Comparison of ENCODE assay signal across 21 mouse cellular contexts in the genomic region with DNA sequence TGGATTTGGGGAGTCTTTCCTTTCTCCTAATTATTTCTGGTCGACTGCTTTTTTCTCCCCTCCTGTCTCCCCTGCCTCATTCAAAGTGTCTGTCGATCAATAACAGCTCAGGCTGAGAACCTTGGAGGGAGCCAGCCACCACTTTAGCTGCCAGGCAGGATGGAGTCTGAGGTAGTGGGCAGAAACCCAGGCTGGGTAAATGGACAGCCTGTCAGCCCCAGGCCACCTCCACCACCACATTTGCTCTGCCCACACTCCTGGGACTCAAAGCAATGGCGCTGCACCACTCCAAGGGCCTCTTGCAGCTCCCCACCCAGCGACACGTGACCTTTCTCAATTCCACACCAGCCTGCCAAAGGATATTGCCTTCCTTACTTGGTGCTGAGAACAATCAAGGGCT.
DNase-seq lines count a peak whose midpoint lies in the region; ATAC-seq and TF ChIP-seq lines count a peak whose summit lies in the region.
"Had no signal": no experiment of that assay in that cellular context is flagged by ENCODE, and none has a peak within 500 bp of the region (broad histone marks: within the 10 kb centered on the region; RNA-seq: fewer than 3 reads in every experiment).

No protein-coding gene starts in this region.

- no peak overlapping the region; the same call in 1 of the 2 replicates for H3K9ac ChIP-seq in forebrain, embryonic 15.5 days (replicated peaks)
- no peak overlapping the region for H3K9ac ChIP-seq in forebrain, embryonic 14.5 days (ENCODE audit: low read length)
- H3K9ac ChIP-seq in lung, postnatal 0 days (replicated peaks; ENCODE audit: low read depth), result no peak overlapping the region
- H3K9ac ChIP-seq in hindbrain, embryonic 14.5 days, result no peak overlapping the region
- H3K9ac ChIP-seq in midbrain, embryonic 15.5 days, result no peak overlapping the region
- H3K9ac ChIP-seq: forebrain, embryonic 13.5 days; kidney, embryonic 15.5 days; liver, postnatal 0 days; neural tube, embryonic 12.5 days had no signal

- ATAC-seq in forebrain, embryonic 15.5 days (replicated peaks), result 0 out of 2 replicates have a peak, but pooled peaks have one; percentile 9
- ATAC-seq in forebrain, embryonic 14.5 days, result no peak
- ATAC-seq in lung, postnatal 0 days, result no peak
- no peak for ATAC-seq in hindbrain, embryonic 14.5 days (ENCODE audit: low FRiP score)
- no peak for ATAC-seq in midbrain, embryonic 15.5 days (replicated peaks)
- ATAC-seq: forebrain, embryonic 13.5 days; liver, postnatal 0 days had no signal

- H3K36me3 ChIP-seq in forebrain, embryonic 15.5 days, result no peaks in the 10 kb centered on the region
- no peaks in the 10 kb centered on the region for H3K36me3 ChIP-seq in forebrain, embryonic 14.5 days (ENCODE audit: control insufficient read depth, insufficient read depth, low read length)
- no peaks in the 10 kb centered on the region for H3K36me3 ChIP-seq in lung, postnatal 0 days (ENCODE audit: insufficient read depth, low read length)
- H3K36me3 ChIP-seq in hindbrain, embryonic 14.5 days (replicated peaks; ENCODE audit: control insufficient read depth, insufficient read depth), result no peaks in the 10 kb centered on the region
- no peaks in the 10 kb centered on the region for H3K36me3 ChIP-seq in midbrain, embryonic 15.5 days (replicated peaks)
- H3K36me3 ChIP-seq: kidney, embryonic 15.5 days; neural tube, embryonic 12.5 days had no signal

- TF ChIP-seq CTCF in lung, postnatal 0 days (IDR thresholded peaks at IDR 0.05), result no peak

- H3K4me3 ChIP-seq in forebrain, embryonic 15.5 days, result no peak overlapping the region
- no peak overlapping the region for H3K4me3 ChIP-seq in forebrain, embryonic 14.5 days (ENCODE audit: low read depth, low read length)
- H3K4me3 ChIP-seq in lung, postnatal 0 days (ENCODE audit: low read depth, low read length), result no peak overlapping the region
- H3K4me3 ChIP-seq in hindbrain, embryonic 14.5 days (replicated peaks; ENCODE audit: low read length), result no peak overlapping the region
- no peak overlapping the region for H3K4me3 ChIP-seq in midbrain, embryonic 15.5 days
- H3K4me3 ChIP-seq: forebrain, embryonic 13.5 days; kidney, embryonic 15.5 days; neural tube, embryonic 12.5 days had no signal

- H3K27ac ChIP-seq in forebrain, embryonic 15.5 days (replicated peaks), result 0 out of 2 replicates have a peak overlapping the region, but pooled peaks have one; percentile 6
- H3K27ac ChIP-seq in forebrain, embryonic 14.5 days (ENCODE audit: low read depth, low read length), result no peak overlapping the region
- H3K27ac ChIP-seq in lung, postnatal 0 days (ENCODE audit: low read length), result no peak overlapping the region
- H3K27ac ChIP-seq in hindbrain, embryonic 14.5 days, result peak overlapping the region; percentile 55
- H3K27ac ChIP-seq in midbrain, embryonic 15.5 days, result peak overlapping the region; percentile 68
- H3K27ac ChIP-seq: forebrain, embryonic 13.5 days; kidney, embryonic 15.5 days; neural tube, embryonic 12.5 days had no signal

- H3K4me1 ChIP-seq in forebrain, embryonic 15.5 days, result peaks cover 36% of the 10 kb centered on the region
- H3K4me1 ChIP-seq in forebrain, embryonic 14.5 days (ENCODE audit: control insufficient read depth, insufficient read depth, low read length), result peaks cover 25% of the 10 kb centered on the region
- H3K4me1 ChIP-seq in lung, postnatal 0 days (ENCODE audit: insufficient read depth, low read depth, low read length), result 0 out of 2 replicates have a peak, but pooled peaks cover 5% of the 10 kb centered on the region
- H3K4me1 ChIP-seq in hindbrain, embryonic 14.5 days (replicated peaks; ENCODE audit: control insufficient read depth, insufficient read depth, low read length), result peaks cover 34% of the 10 kb centered on the region
- peaks cover 46% of the 10 kb centered on the region for H3K4me1 ChIP-seq in midbrain, embryonic 15.5 days

- 42% methylated on average over 5 of the region's 5 CpGs for WGBS in forebrain, embryonic 15.5 days
- 44% methylated on average over 5 of the region's 5 CpGs for WGBS in forebrain, embryonic 14.5 days
- WGBS in lung, postnatal 0 days, result 37% methylated on average over 5 of the region's 5 CpGs
- 45% methylated on average over 5 of the region's 5 CpGs for WGBS in hindbrain, embryonic 14.5 days
- 29% methylated on average over 5 of the region's 5 CpGs for WGBS in midbrain, embryonic 15.5 days

- H3K27me3 ChIP-seq in forebrain, embryonic 15.5 days, result no peaks in the 10 kb centered on the region
- no peaks in the 10 kb centered on the region for H3K27me3 ChIP-seq in forebrain, embryonic 14.5 days (replicated peaks; ENCODE audit: control insufficient read depth, insufficient read depth, low read length)
- H3K27me3 ChIP-seq in lung, postnatal 0 days (replicated peaks; ENCODE audit: insufficient read depth, low read length), result no peaks in the 10 kb centered on the region
- H3K27me3 ChIP-seq in hindbrain, embryonic 14.5 days (ENCODE audit: control insufficient read depth, insufficient read depth, low read length), result no peaks in the 10 kb centered on the region
- H3K27me3 ChIP-seq in midbrain, embryonic 15.5 days (replicated peaks), result no peaks in the 10 kb centered on the region
- H3K27me3 ChIP-seq: forebrain, embryonic 13.5 days; kidney, embryonic 15.5 days; neural tube, embryonic 12.5 days had no signal

- no peak for DNase-seq in forebrain, embryonic 14.5 days (ENCODE audit: low spot score)
- DNase-seq in lung, postnatal 0 days (ENCODE audit: low spot score), result peak; percentile 17
- DNase-seq in lung, postnatal 10 days, result no peak
- no peak for DNase-seq in hindbrain, embryonic 14.5 days (ENCODE audit: low spot score)
- DNase-seq in layer of hippocampus, adult 11-12 months (ENCODE audit: low spot score), result no peak
- no peak for DNase-seq in lung, postnatal 25 days (ENCODE audit: low spot score)
- DNase-seq: cerebellum, adult 2 months; gastrocnemius, postnatal 10 days; heart, postnatal 10 days; kidney, adult 11 months; liver, postnatal 0 days; lung, postnatal 14 days; retina, postnatal 1 day; right cerebral cortex, postnatal 25 days had no signal

- H3K9me3 ChIP-seq in forebrain, embryonic 15.5 days, result no peaks in the 10 kb centered on the region
- H3K9me3 ChIP-seq in forebrain, embryonic 14.5 days (replicated peaks; ENCODE audit: control insufficient read depth, low read length), result no peaks in the 10 kb centered on the region
- no peaks in the 10 kb centered on the region for H3K9me3 ChIP-seq in lung, postnatal 0 days (ENCODE audit: low read length)
- H3K9me3 ChIP-seq in hindbrain, embryonic 14.5 days (ENCODE audit: control insufficient read depth, low read length), result no peaks in the 10 kb centered on the region
- no peaks in the 10 kb centered on the region for H3K9me3 ChIP-seq in midbrain, embryonic 15.5 days
- H3K9me3 ChIP-seq: forebrain, embryonic 13.5 days; kidney, embryonic 15.5 days; neural tube, embryonic 12.5 days had no signal

- no peak overlapping the region for H3K4me2 ChIP-seq in forebrain, embryonic 15.5 days (replicated peaks)
- no peak overlapping the region for H3K4me2 ChIP-seq in forebrain, embryonic 14.5 days (ENCODE audit: low read length)
- H3K4me2 ChIP-seq in lung, postnatal 0 days (replicated peaks; ENCODE audit: low read depth, low read length), result no peak overlapping the region
- H3K4me2 ChIP-seq in hindbrain, embryonic 14.5 days (replicated peaks), result no peak overlapping the region
- H3K4me2 ChIP-seq in midbrain, embryonic 15.5 days, result no peak overlapping the region
- H3K4me2 ChIP-seq: forebrain, embryonic 13.5 days; heart, embryonic 11.5 days; kidney, embryonic 15.5 days; liver, embryonic 11.5 days; neural tube, embryonic 12.5 days had no signal

- no peak for TF ChIP-seq EP300 in lung, postnatal 0 days (IDR thresholded peaks at IDR 0.05)

Comparison
In these comparisons a context has a peak if more than half of its experiments do, and no peak if none do; other contexts are left out.
1. H3K27ac ChIP-seq: peak in forebrain, embryonic 15.5 days (single experiment), hindbrain, embryonic 14.5 days (single experiment) and midbrain, embryonic 15.5 days (single experiment); none in forebrain, embryonic 14.5 days (single experiment) and lung, postnatal 0 days (single experiment).